Mouse (Mus musculus): ENCODE measurements around the gene Ptn. TPM values are rescaled to one million over a fixed set of nuclear protein-coding genes. Genes with fewer than 3 reads are reported as not detected.

The Ptn gene
- polyA plus RNA-seq, 1 experiment from 2014 or later: 680 TPM

DNA sequence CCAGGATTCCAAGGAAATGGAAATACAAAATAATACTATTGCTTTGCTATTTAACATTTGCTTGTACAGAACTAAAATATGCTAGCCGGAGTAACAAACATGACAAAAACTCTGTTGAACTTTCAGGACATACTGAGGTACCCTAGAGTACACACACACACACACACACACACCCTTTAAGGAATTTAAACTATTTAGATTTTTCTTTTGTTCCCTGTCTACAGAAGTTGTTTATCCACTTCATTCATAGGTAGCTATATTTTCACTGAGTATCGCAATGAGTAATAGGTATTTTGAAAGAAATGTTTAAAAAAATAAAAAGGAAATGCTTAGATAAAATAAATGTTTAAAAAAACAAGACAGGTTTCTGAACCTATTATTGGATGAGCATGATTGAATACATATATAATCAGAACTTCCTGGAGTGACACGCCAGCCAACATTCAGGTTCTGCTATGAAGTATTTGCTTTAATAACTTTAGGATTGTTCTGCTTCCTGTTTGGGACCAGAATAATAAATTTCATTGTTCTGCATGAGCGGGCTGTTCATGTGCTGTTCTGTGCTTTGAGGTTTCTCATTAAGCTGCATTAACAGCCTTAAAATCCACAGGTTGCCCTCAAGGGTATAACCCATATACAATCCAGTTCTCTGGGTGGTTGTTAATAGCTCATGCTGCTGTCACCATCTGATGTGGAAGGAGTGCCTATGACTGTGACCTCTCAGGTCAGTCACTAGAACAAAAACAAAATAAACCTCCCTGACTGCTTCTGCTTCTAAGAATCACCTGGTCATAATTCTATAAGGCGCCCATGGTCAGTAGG, 32.3 kb upstream of the Ptn start:
- Histone ChIP-seq H3K27me3 (ENCODE audit: control insufficient read depth, insufficient read depth, low read length) (no peaks in the 10 kb centered on the region), H3K9me3 (ENCODE audit: control insufficient read depth, low read length) (no peaks in the 10 kb centered on the region), H3K4me3 (replicated peaks; ENCODE audit: low read depth, low read length) (no peak overlapping the region), H3K4me1 (ENCODE audit: control insufficient read depth, insufficient read depth, low read length) (no peaks in the 10 kb centered on the region), H3K4me2 (ENCODE audit: low read length) (no peak overlapping the region), H3K27ac (replicated peaks; ENCODE audit: low read depth, low read length) (no peak overlapping the region), H3K36me3 (ENCODE audit: control insufficient read depth, insufficient read depth, low read length) (peaks cover 7% of the 10 kb centered on the region), H3K9ac (replicated peaks; ENCODE audit: low read length) (no peak overlapping the region)
- 88% methylated on average over 5 of the region's 5 CpGs for WGBS
- ATAC-seq (ENCODE audit: low FRiP score, low TSS enrichment) (no peak), DNase-seq (no peak)

DNA sequence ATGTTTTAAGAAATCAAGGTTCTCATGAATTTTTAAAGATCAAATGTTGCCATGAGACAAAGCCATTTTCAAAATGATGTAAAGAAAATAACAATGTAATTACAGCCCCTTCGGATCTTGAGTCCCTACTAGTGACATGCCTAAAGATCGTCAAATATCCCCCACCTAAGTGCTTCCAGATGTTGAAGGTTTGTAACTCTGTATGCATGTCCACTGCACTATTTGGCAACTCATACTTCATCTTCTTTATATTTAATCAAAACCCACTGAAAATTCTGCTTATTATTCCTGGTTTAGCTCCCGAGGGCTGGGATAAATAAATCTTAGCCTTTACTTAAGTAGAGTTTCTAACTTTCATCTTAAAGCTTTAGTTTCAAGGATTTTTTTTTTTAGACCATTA, 31.7 kb upstream of the Ptn start:
- ATAC-seq (ENCODE audit: low FRiP score, low TSS enrichment): no peak

DNA sequence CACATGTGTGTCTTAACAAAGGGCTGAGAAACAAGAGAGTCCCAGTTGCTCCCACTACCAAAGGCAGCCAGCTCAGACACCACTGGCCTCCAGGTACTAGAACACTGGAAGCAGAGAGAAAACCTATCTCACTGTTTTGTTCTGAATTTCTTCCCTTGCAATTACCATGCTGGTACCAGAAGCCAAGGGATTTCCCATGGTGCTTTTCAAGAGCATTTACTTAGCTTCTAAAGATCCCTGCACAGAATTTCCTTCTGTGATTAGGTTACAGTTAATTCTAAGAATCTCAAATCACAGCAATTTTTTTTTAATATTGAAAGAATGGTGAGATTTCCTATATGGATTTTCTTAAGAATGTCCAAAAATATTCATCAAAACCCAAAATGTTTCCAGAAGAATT, 31.2 kb upstream of the Ptn start:
- H3K4me3 ChIP-seq (replicated peaks; ENCODE audit: low read depth, low read length): no peak overlapping the region
- no peak overlapping the region for H3K27ac ChIP-seq (replicated peaks; ENCODE audit: low read depth, low read length)
- H3K9me3 ChIP-seq (ENCODE audit: control insufficient read depth, low read length): no peaks in the 10 kb centered on the region
- H3K4me2 ChIP-seq (ENCODE audit: low read length): no peak overlapping the region
- ATAC-seq (ENCODE audit: low FRiP score, low TSS enrichment) (no peak), DNase-seq (no peak)
- H3K9ac ChIP-seq (replicated peaks; ENCODE audit: low read length): no peak overlapping the region
- no peaks in the 10 kb centered on the region for H3K27me3 ChIP-seq (ENCODE audit: control insufficient read depth, insufficient read depth, low read length)
- H3K4me1 ChIP-seq (ENCODE audit: control insufficient read depth, insufficient read depth, low read length): no peaks in the 10 kb centered on the region
- peaks cover 3% of the 10 kb centered on the region; the same call in 1 of the 2 replicates for H3K36me3 ChIP-seq (ENCODE audit: control insufficient read depth, insufficient read depth, low read length)

More for the DNA sequence above, 31.7 kb upstream of the Ptn start:
- DNase-seq: no peak
- Histone ChIP-seq H3K27ac (replicated peaks; ENCODE audit: low read depth, low read length) (no peak overlapping the region), H3K4me1 (ENCODE audit: control insufficient read depth, insufficient read depth, low read length) (no peaks in the 10 kb centered on the region), H3K27me3 (ENCODE audit: control insufficient read depth, insufficient read depth, low read length) (no peaks in the 10 kb centered on the region), H3K36me3 (ENCODE audit: control insufficient read depth, insufficient read depth, low read length) (peaks cover 3% of the 10 kb centered on the region; the same call in 1 of the 2 replicates), H3K4me3 (replicated peaks; ENCODE audit: low read depth, low read length) (no peak overlapping the region), H3K9ac (replicated peaks; ENCODE audit: low read length) (no peak overlapping the region), H3K4me2 (ENCODE audit: low read length) (no peak overlapping the region), H3K9me3 (ENCODE audit: control insufficient read depth, low read length) (no peaks in the 10 kb centered on the region)
- 86% methylated on average over 3 of the region's 3 CpGs for WGBS

DNA sequence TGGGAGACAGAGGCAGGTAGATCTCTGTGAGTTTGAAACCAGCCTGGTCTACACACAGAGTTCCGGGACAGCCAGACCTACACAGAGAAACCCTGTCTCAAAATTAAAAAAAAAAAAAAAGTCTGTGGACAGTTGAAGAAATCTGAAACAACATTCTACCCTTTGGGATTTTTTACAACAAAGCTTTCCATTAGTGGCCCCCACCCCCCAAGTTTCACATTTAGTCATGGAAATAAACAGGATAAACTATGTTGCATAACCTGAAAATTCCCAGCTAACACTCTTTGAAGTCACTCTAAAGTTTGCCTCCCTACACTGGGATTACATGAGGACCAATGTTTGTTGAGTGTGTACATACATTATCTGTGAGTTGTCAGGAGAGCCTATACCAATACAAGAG, 28.7 kb upstream of the Ptn start:
- ATAC-seq (ENCODE audit: low FRiP score, low TSS enrichment): no peak
- H3K36me3 ChIP-seq (ENCODE audit: control insufficient read depth, insufficient read depth, low read length): no peaks in the 10 kb centered on the region

DNA sequence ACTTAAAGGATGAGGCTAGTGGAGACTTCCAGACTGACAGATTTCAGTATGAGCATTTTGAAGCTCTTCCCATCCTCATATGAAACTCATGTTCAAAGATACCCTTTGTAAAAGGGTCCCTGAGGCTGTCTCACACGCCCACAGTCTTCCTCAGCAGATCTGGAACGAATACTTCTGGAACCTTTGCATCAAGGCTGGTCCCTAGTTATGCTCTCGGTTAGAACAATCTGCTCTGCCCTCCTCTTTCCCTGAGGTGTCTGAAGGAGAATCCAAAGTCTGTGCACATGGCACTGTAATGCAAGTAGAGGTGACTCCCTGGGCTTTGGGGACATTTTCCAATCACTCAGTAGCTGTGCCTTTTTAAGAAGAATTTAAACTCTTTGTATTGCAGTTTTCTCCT, 25.3 kb upstream of the Ptn start:
- no peaks in the 10 kb centered on the region for H3K27me3 ChIP-seq (ENCODE audit: control insufficient read depth, insufficient read depth, low read length)
- H3K4me1 ChIP-seq (ENCODE audit: control insufficient read depth, insufficient read depth, low read length): no peaks in the 10 kb centered on the region
- ATAC-seq (ENCODE audit: low FRiP score, low TSS enrichment) (no peak), DNase-seq (no peak)
- no peak overlapping the region for H3K27ac ChIP-seq (replicated peaks; ENCODE audit: low read depth, low read length)
- no peak overlapping the region for H3K4me2 ChIP-seq (ENCODE audit: low read length)
- no peaks in the 10 kb centered on the region for H3K9me3 ChIP-seq (ENCODE audit: control insufficient read depth, low read length)
- H3K4me3 ChIP-seq (replicated peaks; ENCODE audit: low read depth, low read length): no peak overlapping the region
- H3K36me3 ChIP-seq (ENCODE audit: control insufficient read depth, insufficient read depth, low read length): no peaks in the 10 kb centered on the region
- WGBS: 83% methylated on average over 3 of the region's 3 CpGs
- no peak overlapping the region for H3K9ac ChIP-seq (replicated peaks; ENCODE audit: low read length)

More for the DNA sequence above, 28.7 kb upstream of the Ptn start:
- Histone ChIP-seq H3K27me3 (ENCODE audit: control insufficient read depth, insufficient read depth, low read length) (no peaks in the 10 kb centered on the region), H3K9ac (replicated peaks; ENCODE audit: low read length) (no peak overlapping the region), H3K9me3 (ENCODE audit: control insufficient read depth, low read length) (no peaks in the 10 kb centered on the region), H3K4me3 (replicated peaks; ENCODE audit: low read depth, low read length) (no peak overlapping the region), H3K27ac (replicated peaks; ENCODE audit: low read depth, low read length) (no peak overlapping the region), H3K4me2 (ENCODE audit: low read length) (no peak overlapping the region), H3K4me1 (ENCODE audit: control insufficient read depth, insufficient read depth, low read length) (no peaks in the 10 kb centered on the region)
- 97% methylated on average over 1 of the region's 1 CpGs for WGBS
- no peak for DNase-seq

DNA sequence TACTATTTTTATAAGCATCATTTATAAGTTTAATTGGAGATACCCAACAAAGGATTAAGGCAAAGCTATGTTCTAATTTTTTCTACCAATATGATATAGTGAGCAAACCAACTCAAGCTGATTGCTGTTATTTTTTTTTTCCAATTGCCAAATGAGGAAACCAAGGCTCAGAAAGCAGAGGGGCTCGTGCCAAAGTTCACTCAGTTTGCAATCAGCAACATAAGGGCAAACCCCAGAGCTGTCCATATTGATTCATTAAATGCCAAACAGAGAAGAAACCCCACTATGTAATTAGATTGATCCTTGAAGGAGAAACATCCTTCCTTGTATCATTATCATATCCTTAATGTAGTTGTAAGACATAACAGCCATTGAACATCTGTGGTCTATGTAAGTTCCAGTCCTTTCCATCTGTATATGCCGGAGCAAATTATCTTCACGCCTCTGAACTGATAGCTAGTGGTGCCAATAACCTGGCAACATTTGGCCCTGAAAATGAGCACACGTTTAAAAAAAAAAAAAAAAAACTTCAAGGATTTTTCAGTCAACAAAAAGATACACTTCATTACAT, 24.8 kb upstream of the Ptn start:
- H3K27ac ChIP-seq (replicated peaks; ENCODE audit: low read depth, low read length): no peak overlapping the region
- no peaks in the 10 kb centered on the region for H3K27me3 ChIP-seq (ENCODE audit: control insufficient read depth, insufficient read depth, low read length)
- DNase-seq: no peak
- H3K4me2 ChIP-seq (ENCODE audit: low read length): no peak overlapping the region
- H3K9ac ChIP-seq (replicated peaks; ENCODE audit: low read length): no peak overlapping the region
- H3K4me1 ChIP-seq (ENCODE audit: control insufficient read depth, insufficient read depth, low read length): no peaks in the 10 kb centered on the region
- ATAC-seq (ENCODE audit: low FRiP score, low TSS enrichment): no peak
- WGBS: 80% methylated on average over 4 of the region's 4 CpGs
- no peaks in the 10 kb centered on the region for H3K36me3 ChIP-seq (ENCODE audit: control insufficient read depth, insufficient read depth, low read length)
- H3K4me3 ChIP-seq (replicated peaks; ENCODE audit: low read depth, low read length): no peak overlapping the region
- H3K9me3 ChIP-seq (ENCODE audit: control insufficient read depth, low read length): no peaks in the 10 kb centered on the region

DNA sequence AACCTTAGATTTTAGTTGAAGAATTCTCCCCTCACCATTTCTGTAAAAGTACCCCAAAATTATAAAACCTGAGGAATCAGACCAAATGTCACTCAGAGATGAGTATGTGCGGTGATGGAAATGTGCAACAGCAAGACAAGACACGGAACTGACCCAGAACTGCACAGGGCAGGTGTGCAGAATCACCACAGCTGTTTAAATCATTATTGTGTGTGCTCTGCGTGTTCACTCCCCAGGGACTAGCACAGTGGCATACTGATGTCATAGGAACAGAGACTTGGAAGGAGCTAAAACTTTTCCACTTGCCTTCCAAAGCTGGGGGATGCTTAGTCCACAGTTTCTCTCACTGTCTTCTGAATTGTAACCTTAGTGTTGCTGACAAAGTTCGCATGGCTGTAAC, 22.7 kb upstream of the Ptn start:
- Histone ChIP-seq H3K4me1 (ENCODE audit: control insufficient read depth, insufficient read depth, low read length) (no peaks in the 10 kb centered on the region), H3K9ac (replicated peaks; ENCODE audit: low read length) (no peak overlapping the region), H3K36me3 (ENCODE audit: control insufficient read depth, insufficient read depth, low read length) (no peaks in the 10 kb centered on the region), H3K4me2 (ENCODE audit: low read length) (no peak overlapping the region), H3K4me3 (replicated peaks; ENCODE audit: low read depth, low read length) (no peak overlapping the region), H3K27me3 (ENCODE audit: control insufficient read depth, insufficient read depth, low read length) (no peaks in the 10 kb centered on the region), H3K27ac (replicated peaks; ENCODE audit: low read depth, low read length) (no peak overlapping the region), H3K9me3 (ENCODE audit: control insufficient read depth, low read length) (no peaks in the 10 kb centered on the region)
- DNase-seq: no peak
- WGBS: 88% methylated on average over 4 of the region's 4 CpGs
- no peak for ATAC-seq (ENCODE audit: low FRiP score, low TSS enrichment)

DNA sequence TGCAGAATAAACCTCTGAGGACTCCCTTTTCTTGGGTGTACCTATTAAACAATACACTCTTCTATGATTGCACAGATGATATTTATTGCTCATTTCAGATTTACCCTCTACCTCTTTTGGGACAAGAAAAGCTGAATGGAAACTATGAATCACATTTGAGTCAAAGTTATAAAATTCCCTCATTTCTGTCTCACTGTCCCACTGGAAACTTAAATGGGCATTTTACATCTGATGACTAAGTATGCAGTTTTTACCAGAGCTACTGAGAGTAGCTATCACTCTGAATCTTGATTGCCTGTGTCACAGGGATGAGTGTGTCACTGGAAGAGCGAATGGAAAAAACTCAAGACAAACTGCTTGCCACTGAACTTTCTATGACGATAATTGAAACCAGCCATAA, 22.2 kb upstream of the Ptn start:
- Histone ChIP-seq H3K9me3 (ENCODE audit: control insufficient read depth, low read length) (no peaks in the 10 kb centered on the region), H3K4me3 (replicated peaks; ENCODE audit: low read depth, low read length) (no peak overlapping the region), H3K27me3 (ENCODE audit: control insufficient read depth, insufficient read depth, low read length) (no peaks in the 10 kb centered on the region), H3K27ac (replicated peaks; ENCODE audit: low read depth, low read length) (no peak overlapping the region), H3K36me3 (ENCODE audit: control insufficient read depth, insufficient read depth, low read length) (no peaks in the 10 kb centered on the region), H3K4me1 (ENCODE audit: control insufficient read depth, insufficient read depth, low read length) (no peaks in the 10 kb centered on the region), H3K4me2 (ENCODE audit: low read length) (no peak overlapping the region), H3K9ac (replicated peaks; ENCODE audit: low read length) (no peak overlapping the region)
- 93% methylated on average over 2 of the region's 2 CpGs for WGBS
- DNase-seq (no peak), ATAC-seq (ENCODE audit: low FRiP score, low TSS enrichment) (no peak)

DNA sequence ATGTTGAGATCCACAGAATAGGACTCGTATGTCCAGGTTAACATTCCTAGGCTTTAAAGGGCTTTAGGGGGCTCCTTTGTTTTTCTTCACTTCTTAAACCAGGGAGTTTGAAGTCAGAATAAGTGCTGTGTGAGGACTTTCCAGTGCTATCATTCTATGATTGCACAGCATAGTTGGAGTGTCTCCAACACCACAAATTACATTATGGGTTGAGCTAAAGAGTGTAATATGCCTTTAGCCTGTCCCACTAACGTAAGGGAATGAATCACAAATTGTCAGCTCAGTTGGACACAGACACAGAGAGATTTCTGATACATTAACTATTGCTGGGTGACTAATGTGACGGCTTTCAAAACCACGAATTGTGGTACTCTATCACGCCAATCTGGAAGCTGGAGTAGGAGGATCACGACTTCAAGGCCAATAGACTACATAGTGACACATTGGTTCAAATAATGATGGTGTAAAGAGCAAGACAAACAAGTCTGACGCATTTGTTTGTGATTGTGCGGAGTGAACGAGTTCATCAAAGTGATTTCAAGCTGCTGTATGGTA, 20.4 kb upstream of the Ptn start:
- Histone ChIP-seq H3K4me2 (ENCODE audit: low read length) (no peak overlapping the region), H3K9me3 (ENCODE audit: control insufficient read depth, low read length) (no peaks in the 10 kb centered on the region), H3K36me3 (ENCODE audit: control insufficient read depth, insufficient read depth, low read length) (no peaks in the 10 kb centered on the region), H3K4me1 (ENCODE audit: control insufficient read depth, insufficient read depth, low read length) (no peaks in the 10 kb centered on the region), H3K27ac (replicated peaks; ENCODE audit: low read depth, low read length) (no peak overlapping the region), H3K9ac (replicated peaks; ENCODE audit: low read length) (no peak overlapping the region), H3K27me3 (ENCODE audit: control insufficient read depth, insufficient read depth, low read length) (no peaks in the 10 kb centered on the region), H3K4me3 (replicated peaks; ENCODE audit: low read depth, low read length) (no peak overlapping the region)
- DNase-seq (no peak), ATAC-seq (ENCODE audit: low FRiP score, low TSS enrichment) (no peak)
- WGBS: 88% methylated on average over 9 of the region's 9 CpGs

Data from midbrain, embryonic 14.5 days (tissue).